Mouse (Mus musculus) embryo, embryonic 9.5 days (tissue): ENCODE measurements around the gene Uqcr10.

Experiments used
- DNase-seq: peaks from one replicate; pipeline ENCODE4 v3.0.0-alpha.2; 2017; ENCODE audit errors: extremely low spot score

Uqcr10 gene

DNA sequence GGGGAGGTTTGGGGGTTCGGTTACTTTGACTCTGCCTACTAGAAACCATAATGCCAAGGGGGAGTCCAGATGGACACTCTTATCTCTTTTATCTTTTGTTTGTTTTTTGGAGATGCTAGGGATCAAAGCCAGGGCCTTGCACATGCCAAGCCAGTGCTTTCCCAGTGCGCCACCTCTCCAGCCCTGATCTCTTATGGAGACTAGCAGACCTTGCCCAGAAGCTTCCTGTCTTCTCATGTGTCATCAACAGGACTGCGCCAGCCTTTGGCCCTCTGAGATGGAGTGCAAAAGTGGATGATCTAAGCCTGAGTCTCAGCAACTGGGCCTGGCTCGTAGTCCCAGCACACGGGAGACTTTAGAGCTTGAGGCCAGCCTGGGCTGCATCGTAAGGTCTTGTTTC is 28.4 kb downstream of the Uqcr10 start:
- DNase-seq, result no peak

DNA sequence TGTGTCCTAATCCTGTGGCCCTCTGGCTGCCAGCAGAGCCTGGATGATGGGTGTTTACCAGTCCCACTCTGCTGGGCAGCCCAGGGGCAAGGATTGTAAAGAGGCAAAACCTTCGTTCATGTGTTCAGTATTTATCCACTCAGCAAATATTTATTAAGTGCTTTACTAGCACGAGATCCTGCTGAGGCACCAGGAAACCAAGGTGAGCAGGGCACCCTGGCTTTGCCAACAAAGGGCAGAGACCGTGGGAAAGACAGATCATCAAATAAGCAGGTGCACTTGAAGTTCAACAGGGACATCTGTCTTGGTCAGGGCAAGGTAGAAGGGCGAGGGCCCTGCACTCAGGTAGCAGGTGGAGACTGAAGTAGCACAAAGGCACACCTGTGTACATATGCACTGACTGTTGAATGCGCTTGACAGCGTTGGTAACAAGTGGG is 29.0 kb downstream of the Uqcr10 start:
- DNase-seq, result no peak

DNA sequence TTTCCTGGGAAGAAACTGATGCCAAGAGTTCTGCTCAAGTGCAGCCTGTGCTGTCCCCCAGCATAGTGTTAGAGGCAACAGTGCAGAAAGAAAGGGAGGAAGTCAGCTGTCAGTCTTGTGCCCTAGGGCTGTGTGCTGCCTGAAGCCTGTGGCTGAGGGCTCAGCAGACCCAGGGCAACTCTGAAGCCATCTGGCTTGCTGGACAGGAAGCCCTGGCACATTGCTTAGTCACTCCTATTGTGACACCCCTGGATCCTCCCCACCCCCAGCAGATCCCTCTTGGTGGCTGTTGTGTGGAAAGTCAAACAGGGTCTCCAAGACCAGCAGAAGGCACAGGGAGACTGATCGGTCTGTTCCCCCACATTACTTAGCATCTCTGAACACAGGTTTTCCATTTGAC is 29.5 kb downstream of the Uqcr10 start:
- no peak for DNase-seq

DNA sequence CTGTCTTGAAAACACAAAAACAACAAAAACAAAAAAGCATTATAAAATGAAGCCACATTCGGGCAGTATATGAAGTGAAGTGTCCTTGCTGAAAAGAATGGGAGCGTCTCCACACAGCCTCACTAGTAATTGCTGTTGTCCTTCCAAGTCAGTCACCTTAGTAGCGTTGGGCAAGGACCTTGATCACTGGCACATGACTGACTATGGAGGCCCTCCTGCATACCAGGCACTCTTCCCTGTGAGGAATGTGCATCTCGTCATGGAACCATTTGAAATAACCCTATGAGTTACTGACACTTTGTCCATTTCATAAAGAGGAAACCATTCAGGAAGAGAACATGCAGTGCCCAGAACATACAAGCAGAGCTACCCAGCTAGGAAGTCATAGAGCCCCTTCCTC is 32.4 kb downstream of the Uqcr10 start:
- no peak for DNase-seq

DNA sequence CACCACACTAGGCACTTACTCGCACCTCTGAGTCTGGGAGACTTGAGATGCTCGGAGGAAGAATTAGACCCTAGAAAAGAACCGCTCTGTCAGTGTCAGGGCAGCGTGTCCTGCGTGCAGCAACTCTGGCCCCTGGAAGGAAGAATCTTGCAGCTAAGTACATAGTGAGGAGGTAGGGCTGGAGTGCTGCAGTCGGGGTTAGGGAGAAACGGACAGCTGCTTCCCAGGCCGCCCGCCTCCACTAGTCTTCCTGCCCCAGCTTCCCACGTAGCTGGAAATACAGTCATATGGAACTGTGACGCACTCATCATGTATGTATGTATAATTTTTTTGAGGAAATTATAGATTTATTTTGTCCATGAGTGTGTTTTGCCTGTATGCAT is 41.7 kb downstream of the Uqcr10 start:
- no peak for DNase-seq

DNA sequence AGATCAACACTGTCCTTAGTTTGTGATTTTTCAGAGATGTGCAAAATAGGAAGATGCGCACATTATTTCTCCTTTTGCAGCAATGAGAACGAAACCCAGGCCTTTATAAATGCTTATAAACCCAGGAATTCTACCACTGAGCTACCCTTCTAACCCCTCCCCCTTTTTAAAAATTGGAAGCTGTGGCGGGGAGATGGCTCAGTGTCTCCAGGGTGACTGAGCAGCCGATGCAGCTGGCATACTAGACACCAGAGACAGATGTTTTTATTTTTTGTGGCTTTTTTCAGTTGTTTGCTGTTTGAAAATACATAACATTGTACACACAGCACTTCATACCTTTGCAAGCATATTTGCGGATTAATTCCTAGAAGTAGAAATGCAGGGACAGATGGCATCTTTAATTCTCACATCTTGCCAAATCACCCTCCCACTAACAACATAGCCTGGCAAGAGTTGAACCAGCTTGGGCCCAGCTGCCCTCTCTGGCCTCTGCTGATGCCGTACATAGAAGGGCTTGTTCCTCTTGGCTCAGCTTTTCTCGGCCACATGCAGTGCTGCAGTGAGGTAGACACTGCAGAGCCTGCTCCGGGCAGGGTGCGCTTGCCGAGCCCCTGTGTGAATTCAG is 42.2 kb downstream of the Uqcr10 start:
- DNase-seq, result no peak

DNA sequence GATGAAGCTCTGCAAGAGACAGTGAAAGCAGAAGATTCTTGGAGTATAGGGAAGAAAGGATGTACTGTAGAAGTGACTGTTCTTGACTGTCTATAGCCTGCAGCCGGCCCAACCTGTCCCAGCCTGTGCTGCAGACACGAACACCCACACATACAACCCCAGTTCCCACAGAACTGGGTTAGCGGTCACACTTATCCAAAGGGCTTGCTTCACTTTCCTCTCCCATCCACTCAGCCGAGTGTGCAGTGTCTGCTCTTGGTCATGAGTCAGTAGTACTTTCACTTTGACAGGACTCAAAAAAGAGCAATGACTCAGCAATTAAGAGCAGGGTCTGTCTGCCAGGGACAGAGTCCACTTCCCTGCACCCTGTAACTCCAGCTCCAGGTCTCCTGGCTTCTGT is 42.8 kb downstream of the Uqcr10 start:
- DNase-seq, result no peak

DNA sequence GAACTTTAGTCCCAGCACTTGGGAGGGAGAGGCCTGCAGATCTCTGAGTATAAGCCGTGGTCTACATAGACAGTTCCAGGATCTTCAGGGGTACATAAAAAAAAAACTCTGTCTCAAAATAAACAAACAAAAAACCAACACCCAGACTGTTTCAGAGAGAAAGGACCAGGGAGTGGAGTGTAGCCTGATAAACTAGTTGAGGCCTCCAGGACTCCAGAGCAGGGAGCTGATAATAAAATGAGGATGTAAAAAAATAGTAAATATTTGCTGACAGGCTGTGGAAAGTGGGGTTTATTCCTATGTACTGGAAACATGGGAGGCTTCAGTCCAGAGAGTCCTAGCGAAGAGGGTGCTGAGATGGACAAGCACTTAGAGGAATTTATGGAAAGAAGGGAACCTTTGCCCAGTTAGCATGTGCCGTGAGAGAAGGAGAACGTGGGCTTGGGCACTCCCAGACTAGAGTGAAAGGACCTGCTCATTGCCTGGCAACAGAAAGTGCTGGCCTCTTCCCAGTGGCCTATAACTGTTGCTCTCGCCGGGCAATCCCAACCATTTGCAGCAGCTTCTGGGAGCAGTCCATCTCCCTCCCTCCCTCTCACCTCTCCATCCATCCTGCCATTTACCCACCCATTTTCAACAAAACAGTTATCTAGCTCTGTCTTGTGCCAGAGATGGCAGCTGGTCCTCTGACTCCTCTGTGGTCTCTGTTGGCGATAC is 43.7 kb downstream of the Uqcr10 start:
- DNase-seq, result no peak

DNA sequence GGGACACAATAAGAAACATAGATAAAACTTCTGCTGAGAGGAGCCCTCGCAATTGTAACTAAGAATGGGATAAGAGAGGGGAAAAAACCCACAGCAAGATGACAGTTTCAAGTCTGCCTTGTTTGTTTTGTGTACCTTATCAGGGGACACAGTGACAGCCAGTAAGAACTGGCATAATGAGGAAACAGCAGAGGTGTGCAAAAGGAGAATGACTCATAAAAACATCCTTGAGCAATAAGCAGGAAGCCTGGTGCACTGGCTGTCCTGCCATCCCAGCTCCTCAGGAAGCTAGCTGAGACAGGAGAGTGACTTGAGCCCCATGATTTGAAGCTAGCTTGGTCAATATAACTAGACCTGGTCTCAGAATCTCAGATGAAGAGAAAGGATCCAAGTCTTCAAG is 44.3 kb downstream of the Uqcr10 start:
- no peak for DNase-seq
